ENCODE assay signal across 28 mouse cellular contexts in the genomic region with DNA sequence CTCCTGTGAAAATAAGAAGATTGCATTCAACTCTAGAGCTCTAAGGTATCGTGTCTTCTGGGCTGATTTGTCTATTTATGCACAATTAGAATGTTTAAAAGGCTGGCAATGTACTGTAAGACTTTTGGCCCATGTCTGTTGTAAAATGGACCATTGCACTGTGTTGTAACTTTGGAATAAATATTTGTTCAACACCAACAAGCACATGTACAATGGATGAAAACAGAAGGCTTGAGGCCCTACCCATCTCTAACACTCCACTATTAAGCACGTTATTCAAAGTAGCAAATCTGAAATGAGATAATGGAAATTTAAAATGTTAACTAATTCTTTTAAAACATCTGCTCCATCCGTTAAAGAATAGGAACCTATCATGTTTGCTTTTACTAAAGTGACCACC. TPM values are rescaled to one million over a fixed set of nuclear protein-coding genes. Genes with fewer than 3 reads are reported as not detected.
DNase-seq lines count a peak whose midpoint lies in the region; ATAC-seq and TF ChIP-seq lines count a peak whose summit lies in the region.
"Had no signal": no experiment of that assay in that cellular context is flagged by ENCODE, and none has a peak within 500 bp of the region (broad histone marks: within the 10 kb centered on the region; RNA-seq: fewer than 3 reads in every experiment).

No protein-coding gene starts in this region.

- no peaks in the 10 kb centered on the region for H3K36me3 ChIP-seq in forebrain, embryonic 12.5 days (replicated peaks)
- H3K36me3 ChIP-seq in forebrain, embryonic 14.5 days (ENCODE audit: control insufficient read depth, insufficient read depth, low read length) = no peaks in the 10 kb centered on the region
- peaks cover 38% of the 10 kb centered on the region for H3K36me3 ChIP-seq in liver, adult 2 months (ENCODE audit: control insufficient read depth, insufficient read depth, low read length)
- no peaks in the 10 kb centered on the region for H3K36me3 ChIP-seq in midbrain, embryonic 10.5 days
- H3K36me3 ChIP-seq in midbrain, postnatal 0 days (ENCODE audit: insufficient read depth, low read length) = no peaks in the 10 kb centered on the region
- H3K36me3 ChIP-seq in neural tube, embryonic 13.5 days = no peaks in the 10 kb centered on the region
- no peaks in the 10 kb centered on the region for H3K36me3 ChIP-seq in neural tube, embryonic 15.5 days
- H3K36me3 ChIP-seq: embryonic facial prominence, embryonic 12.5 days; G1E; hindbrain, embryonic 15.5 days had no signal

- H3K79me2 ChIP-seq in liver, adult 2 months (ENCODE audit: control insufficient read depth, insufficient read depth, low read length) = no peaks in the 10 kb centered on the region; the same call in 1 of the 2 replicates

- H3K9me3 ChIP-seq in forebrain, embryonic 12.5 days = no peaks in the 10 kb centered on the region
- no peaks in the 10 kb centered on the region for H3K9me3 ChIP-seq in forebrain, embryonic 14.5 days (replicated peaks; ENCODE audit: control insufficient read depth, low read length)
- no peaks in the 10 kb centered on the region for H3K9me3 ChIP-seq in midbrain, embryonic 10.5 days (replicated peaks)
- H3K9me3 ChIP-seq in midbrain, postnatal 0 days (ENCODE audit: low read length) = no peaks in the 10 kb centered on the region
- no peaks in the 10 kb centered on the region for H3K9me3 ChIP-seq in neural tube, embryonic 13.5 days
- H3K9me3 ChIP-seq in neural tube, embryonic 15.5 days (replicated peaks) = no peaks in the 10 kb centered on the region
- H3K9me3 ChIP-seq: embryonic facial prominence, embryonic 12.5 days; G1E; heart, embryonic 12.5 days; hindbrain, embryonic 15.5 days had no signal

- 0 out of 2 replicates have a peak, but pooled peaks cover 9% of the 10 kb centered on the region for H3K4me1 ChIP-seq in forebrain, embryonic 12.5 days
- peaks cover 3% of the 10 kb centered on the region; the same call in 1 of the 2 replicates for H3K4me1 ChIP-seq in forebrain, embryonic 14.5 days (ENCODE audit: control insufficient read depth, insufficient read depth, low read length)
- H3K4me1 ChIP-seq in liver, adult 2 months (ENCODE audit: control insufficient read depth, insufficient read depth, low read length) = peaks cover 34% of the 10 kb centered on the region
- H3K4me1 ChIP-seq in midbrain, embryonic 10.5 days = peaks cover 30% of the 10 kb centered on the region
- H3K4me1 ChIP-seq in midbrain, postnatal 0 days (ENCODE audit: insufficient read depth, low read length) = no peaks in the 10 kb centered on the region; the same call in 1 of the 2 replicates
- peaks cover 23% of the 10 kb centered on the region for H3K4me1 ChIP-seq in neural tube, embryonic 13.5 days (replicated peaks)
- peaks cover 10% of the 10 kb centered on the region for H3K4me1 ChIP-seq in neural tube, embryonic 15.5 days

- TF ChIP-seq POLR2A in liver, adult 2 months (IDR thresholded peaks at IDR 0.05; ENCODE audit: extremely low read depth, insufficient read depth, low read length) = no peak

- peak; percentile 20; the same call in 1 of the 2 replicates for ATAC-seq in forebrain, embryonic 12.5 days (ENCODE audit: low FRiP score)
- ATAC-seq in forebrain, embryonic 14.5 days = no peak
- ATAC-seq in midbrain, postnatal 0 days (ENCODE audit: low FRiP score) = no peak
- ATAC-seq in neural tube, embryonic 13.5 days (ENCODE audit: low read depth) = no peak
- no peak for ATAC-seq in neural tube, embryonic 15.5 days (ENCODE audit: low FRiP score)
- ATAC-seq: CD4-positive, CD25-positive, alpha-beta regulatory T cell, adult 4 months; forebrain, postnatal 0 days had no signal

- no peak for TF ChIP-seq CTCF in liver, adult 2 months (IDR thresholded peaks at IDR 0.05; ENCODE audit: low read depth, low read length)
- TF ChIP-seq CTCF in midbrain, postnatal 0 days (IDR thresholded peaks at IDR 0.05) = no peak

- no peak overlapping the region for H3K27ac ChIP-seq in forebrain, embryonic 12.5 days
- no peak overlapping the region for H3K27ac ChIP-seq in forebrain, embryonic 14.5 days (ENCODE audit: low read depth, low read length)
- H3K27ac ChIP-seq in liver, adult 2 months (replicated peaks; ENCODE audit: insufficient read depth, low read depth, low read length) = peak overlapping the region; percentile 97
- H3K27ac ChIP-seq in midbrain, embryonic 10.5 days (replicated peaks) = 0 out of 2 replicates have a peak overlapping the region, but pooled peaks have one; percentile 49
- H3K27ac ChIP-seq in midbrain, postnatal 0 days (ENCODE audit: low read depth, low read length) = no peak overlapping the region
- H3K27ac ChIP-seq in neural tube, embryonic 13.5 days (replicated peaks) = peak overlapping the region; percentile 54; the same call in 1 of the 2 replicates
- H3K27ac ChIP-seq in neural tube, embryonic 15.5 days (replicated peaks) = no peak overlapping the region
- H3K27ac ChIP-seq: embryonic facial prominence, embryonic 12.5 days; hindbrain, embryonic 15.5 days had no signal

- no peak for DNase-seq in forebrain, embryonic 14.5 days (ENCODE audit: low spot score)
- peak; percentile 98 for DNase-seq in liver, adult 2 months (ENCODE audit: extremely low read depth, low read depth, low spot score)
- DNase-seq in liver = no peak
- DNase-seq in midbrain, embryonic 10.5 days (ENCODE audit: low spot score) = no peak
- DNase-seq in midbrain, postnatal 0 days (ENCODE audit: low spot score) = no peak
- DNase-seq: adrenal gland, postnatal 10 days; B cell, adult 2 months; cerebellum, adult 11 months; cerebellum, adult 8-10 months; cerebellum, postnatal 14 days; forebrain, postnatal 0 days; gastrocnemius, postnatal 14 days had no signal

- H3K9ac ChIP-seq in forebrain, embryonic 12.5 days = no peak overlapping the region
- no peak overlapping the region for H3K9ac ChIP-seq in forebrain, embryonic 14.5 days (ENCODE audit: low read length)
- peak overlapping the region; percentile 91 for H3K9ac ChIP-seq in liver, adult 2 months (ENCODE audit: low read depth, low read length)
- no peak overlapping the region for H3K9ac ChIP-seq in midbrain, postnatal 0 days (replicated peaks; ENCODE audit: low read length, poor library complexity, severe bottlenecking)
- H3K9ac ChIP-seq in neural tube, embryonic 13.5 days = no peak overlapping the region
- no peak overlapping the region for H3K9ac ChIP-seq in neural tube, embryonic 15.5 days (replicated peaks)
- H3K9ac ChIP-seq: embryonic facial prominence, embryonic 12.5 days; forebrain, postnatal 0 days; heart, embryonic 12.5 days; hindbrain, embryonic 15.5 days had no signal

- 43% methylated on average over 3 of the region's 3 CpGs for WGBS in forebrain, embryonic 12.5 days
- 42% methylated on average over 3 of the region's 3 CpGs for WGBS in forebrain, embryonic 14.5 days
- WGBS in liver, adult 2 months = 25% methylated on average over 3 of the region's 3 CpGs
- 63% methylated on average over 3 of the region's 3 CpGs for WGBS in midbrain, embryonic 10.5 days
- 47% methylated on average over 3 of the region's 3 CpGs for WGBS in midbrain, postnatal 0 days
- WGBS in neural tube, embryonic 13.5 days = 28% methylated on average over 3 of the region's 3 CpGs
- WGBS in neural tube, embryonic 15.5 days = 37% methylated on average over 3 of the region's 3 CpGs

- peaks cover 20% of the 10 kb centered on the region for H3K27me3 ChIP-seq in forebrain, embryonic 12.5 days
- H3K27me3 ChIP-seq in forebrain, embryonic 14.5 days (replicated peaks; ENCODE audit: control insufficient read depth, insufficient read depth, low read length) = no peaks in the 10 kb centered on the region
- no peaks in the 10 kb centered on the region for H3K27me3 ChIP-seq in liver, adult 2 months (ENCODE audit: control insufficient read depth, insufficient read depth, low read length)
- peaks cover 14% of the 10 kb centered on the region; the same call in 1 of the 2 replicates for H3K27me3 ChIP-seq in midbrain, embryonic 10.5 days (ENCODE audit: low read depth, poor library complexity, severe bottlenecking)
- H3K27me3 ChIP-seq in midbrain, postnatal 0 days (ENCODE audit: insufficient read depth, low read length) = no peaks in the 10 kb centered on the region
- no peaks in the 10 kb centered on the region for H3K27me3 ChIP-seq in neural tube, embryonic 13.5 days
- no peaks in the 10 kb centered on the region for H3K27me3 ChIP-seq in neural tube, embryonic 15.5 days (replicated peaks)
- H3K27me3 ChIP-seq: embryonic facial prominence, embryonic 12.5 days; heart, embryonic 12.5 days; hindbrain, embryonic 15.5 days had no signal

- H3K4me3 ChIP-seq in forebrain, embryonic 12.5 days (replicated peaks) = no peak overlapping the region
- no peak overlapping the region for H3K4me3 ChIP-seq in forebrain, embryonic 14.5 days (ENCODE audit: low read depth, low read length)
- H3K4me3 ChIP-seq in liver, adult 2 months (ENCODE audit: insufficient read depth, low read depth, low read length) = peak overlapping the region; percentile 53
- no peak overlapping the region for H3K4me3 ChIP-seq in midbrain, embryonic 10.5 days
- H3K4me3 ChIP-seq in midbrain, postnatal 0 days (ENCODE audit: low read depth, low read length) = no peak overlapping the region
- no peak overlapping the region for H3K4me3 ChIP-seq in neural tube, embryonic 13.5 days
- H3K4me3 ChIP-seq in neural tube, embryonic 15.5 days (replicated peaks) = no peak overlapping the region
- H3K4me3 ChIP-seq: embryonic facial prominence, embryonic 12.5 days; heart, embryonic 12.5 days; hindbrain, embryonic 15.5 days had no signal

- no peak overlapping the region for H3K4me2 ChIP-seq in forebrain, embryonic 12.5 days
- H3K4me2 ChIP-seq in forebrain, embryonic 14.5 days (ENCODE audit: low read length) = no peak overlapping the region
- no peak overlapping the region for H3K4me2 ChIP-seq in midbrain, postnatal 0 days (ENCODE audit: low read depth, low read length, poor library complexity, severe bottlenecking)
- no peak overlapping the region for H3K4me2 ChIP-seq in neural tube, embryonic 13.5 days
- no peak overlapping the region for H3K4me2 ChIP-seq in neural tube, embryonic 15.5 days
- H3K4me2 ChIP-seq: embryonic facial prominence, embryonic 12.5 days; heart, embryonic 12.5 days had no signal

RNA-seq across cellular contexts. Expression of gene Hsd17b3, which starts 18.1 kb away (rescaled TPM):
- not detected in 2 replicates for polyA plus RNA-seq in forebrain, embryonic 12.5 days (2016; fragmentation: Nextera tagmentation; extraction: Ambion mirVana)
- not detected in 2 replicates for polyA plus RNA-seq in forebrain, embryonic 14.5 days (2014; fragmentation: Nextera tagmentation; extraction: Ambion mirVana)
- not detected in 2 replicates for total RNA-seq in liver, adult 2 months (2014; rRNA removed)
- polyA plus RNA-seq in liver, adult 2 months (2012; rRNA removed) = 0.39 TPM in 1 of 2 replicates, not detected in the other
- 0.36 TPM in 1 of 2 replicates, not detected in the other for polyA plus RNA-seq in midbrain, embryonic 10.5 days (2016; fragmentation: Nextera tagmentation; extraction: Ambion mirVana)
- total RNA-seq in midbrain, postnatal 0 days (2014; rRNA removed) = not detected in 2 replicates
- not detected in 2 replicates for polyA plus RNA-seq in midbrain, postnatal 0 days (2015; fragmentation: Nextera tagmentation; extraction: Ambion mirVana)
- not detected in 2 replicates for polyA plus RNA-seq in neural tube, embryonic 13.5 days (2015; fragmentation: Nextera tagmentation; extraction: Ambion mirVana)
- not detected in 2 replicates for polyA plus RNA-seq in neural tube, embryonic 15.5 days (2015; fragmentation: Nextera tagmentation; extraction: Ambion mirVana)
- total RNA-seq: adrenal gland, postnatal 10 days; adrenal gland, postnatal 4 days; common myeloid progenitor, adult 5-6 weeks; forebrain, postnatal 0 days; gastrocnemius, adult 18-20 months; gastrocnemius, postnatal 14 days; granulocyte monocyte progenitor cell, adult 5-6 weeks; heart, adult 8-10 months; heart, postnatal 25 days had no signal
- polyA plus RNA-seq: CD4-positive, CD25-positive, alpha-beta regulatory T cell, adult 4 months; embryonic facial prominence, embryonic 12.5 days; forebrain, embryonic 11.5 days; G1E; heart, embryonic 12.5 days; heart, embryonic 16.5 days; hindbrain, embryonic 15.5 days had no signal

RNA-seq across cellular contexts. Expression of gene Slc35d2, which starts 22.1 kb away (rescaled TPM):
- polyA plus RNA-seq in forebrain, embryonic 12.5 days (2016; fragmentation: Nextera tagmentation; extraction: Ambion mirVana) = 1.3 and 1.9 TPM in 2 replicates
- polyA plus RNA-seq in forebrain, embryonic 14.5 days (2014; fragmentation: Nextera tagmentation; extraction: Ambion mirVana) = 0.76 and 1.2 TPM in 2 replicates
- total RNA-seq in liver, adult 2 months (2014; rRNA removed) = 48.8 and 49.7 TPM in 2 replicates
- 33.1 and 33.7 TPM in 2 replicates for polyA plus RNA-seq in liver, adult 2 months (2012; rRNA removed)
- polyA plus RNA-seq in midbrain, embryonic 10.5 days (2016; fragmentation: Nextera tagmentation; extraction: Ambion mirVana) = 3.4 and 3.7 TPM in 2 replicates
- 0.99 and 2.6 TPM in 2 replicates for total RNA-seq in midbrain, postnatal 0 days (2014; rRNA removed)
- polyA plus RNA-seq in midbrain, postnatal 0 days (2015; fragmentation: Nextera tagmentation; extraction: Ambion mirVana) = 1.0 and 1.1 TPM in 2 replicates
- 2.5 and 2.6 TPM in 2 replicates for polyA plus RNA-seq in neural tube, embryonic 13.5 days (2015; fragmentation: Nextera tagmentation; extraction: Ambion mirVana)
- 1.6 and 2.7 TPM in 2 replicates for polyA plus RNA-seq in neural tube, embryonic 15.5 days (2015; fragmentation: Nextera tagmentation; extraction: Ambion mirVana)
- polyA plus RNA-seq: G1E had no signal

RNA-seq across cellular contexts. Expression of gene Zfp367, which starts 45.9 kb away (rescaled TPM):
- 27.9 and 29.3 TPM in 2 replicates for polyA plus RNA-seq in forebrain, embryonic 12.5 days (2016; fragmentation: Nextera tagmentation; extraction: Ambion mirVana)
- 13.0 and 15.0 TPM in 2 replicates for polyA plus RNA-seq in forebrain, embryonic 14.5 days (2014; fragmentation: Nextera tagmentation; extraction: Ambion mirVana)
- 21.8 and 22.8 TPM in 2 replicates for total RNA-seq in liver, adult 2 months (2014; rRNA removed)
- 4.0 and 5.3 TPM in 2 replicates for polyA plus RNA-seq in liver, adult 2 months (2012; rRNA removed)
- polyA plus RNA-seq in midbrain, embryonic 10.5 days (2016; fragmentation: Nextera tagmentation; extraction: Ambion mirVana) = 18.9 and 21.0 TPM in 2 replicates
- 7.1 and 8.6 TPM in 2 replicates for total RNA-seq in midbrain, postnatal 0 days (2014; rRNA removed)
- 3.3 and 3.4 TPM in 2 replicates for polyA plus RNA-seq in midbrain, postnatal 0 days (2015; fragmentation: Nextera tagmentation; extraction: Ambion mirVana)
- polyA plus RNA-seq in neural tube, embryonic 13.5 days (2015; fragmentation: Nextera tagmentation; extraction: Ambion mirVana) = 4.6 and 6.0 TPM in 2 replicates
- polyA plus RNA-seq in neural tube, embryonic 15.5 days (2015; fragmentation: Nextera tagmentation; extraction: Ambion mirVana) = 5.0 and 6.3 TPM in 2 replicates

RNA-seq across cellular contexts. Expression of gene Habp4, which starts 54.5 kb away (rescaled TPM):
- 20.0 and 20.6 TPM in 2 replicates for polyA plus RNA-seq in forebrain, embryonic 12.5 days (2016; fragmentation: Nextera tagmentation; extraction: Ambion mirVana)
- polyA plus RNA-seq in forebrain, embryonic 14.5 days (2014; fragmentation: Nextera tagmentation; extraction: Ambion mirVana) = 17.5 and 18.1 TPM in 2 replicates
- 37.7 and 39.4 TPM in 2 replicates for total RNA-seq in liver, adult 2 months (2014; rRNA removed)
- 29.6 and 38.4 TPM in 2 replicates for polyA plus RNA-seq in liver, adult 2 months (2012; rRNA removed)
- polyA plus RNA-seq in midbrain, embryonic 10.5 days (2016; fragmentation: Nextera tagmentation; extraction: Ambion mirVana) = 19.0 and 21.7 TPM in 2 replicates
- 55.6 and 68.0 TPM in 2 replicates for total RNA-seq in midbrain, postnatal 0 days (2014; rRNA removed)
- 60.3 and 64.5 TPM in 2 replicates for polyA plus RNA-seq in midbrain, postnatal 0 days (2015; fragmentation: Nextera tagmentation; extraction: Ambion mirVana)
- polyA plus RNA-seq in neural tube, embryonic 13.5 days (2015; fragmentation: Nextera tagmentation; extraction: Ambion mirVana) = 35.0 and 37.3 TPM in 2 replicates
- polyA plus RNA-seq in neural tube, embryonic 15.5 days (2015; fragmentation: Nextera tagmentation; extraction: Ambion mirVana) = 52.5 and 55.9 TPM in 2 replicates

Comparison
In these comparisons a context has a peak if more than half of its experiments do, and no peak if none do; other contexts are left out.
1. H3K27ac ChIP-seq: peak in liver, adult 2 months (single experiment), midbrain, embryonic 10.5 days (single experiment) and neural tube, embryonic 13.5 days (single experiment); none in forebrain, embryonic 12.5 days (single experiment), forebrain, embryonic 14.5 days (single experiment), midbrain, postnatal 0 days (single experiment) and neural tube, embryonic 15.5 days (single experiment).